Mouse (Mus musculus) lung, adult 2 months (tissue): Measurements from ENCODE around the gene Fdps.

Experiments
- CTCF ChIP-seq: fragments of 200-500 bp; IDR thresholded peaks from 2 replicates; pipeline ENCODE4 v1.5.1; 2011; ENCODE audit warnings: mild to moderate bottlenecking, low read length, control low read depth; ENCODE audit not compliant: insufficient read depth
- POLR2A ChIP-seq: fragments of 200-500 bp; IDR thresholded peaks from 2 replicates; pipeline ENCODE4 v1.6.1; 2011; ENCODE audit warnings: low read depth, mild to moderate bottlenecking, control low read depth, low read length, borderline replicate concordance; ENCODE audit errors: extremely low read depth

DNA sequence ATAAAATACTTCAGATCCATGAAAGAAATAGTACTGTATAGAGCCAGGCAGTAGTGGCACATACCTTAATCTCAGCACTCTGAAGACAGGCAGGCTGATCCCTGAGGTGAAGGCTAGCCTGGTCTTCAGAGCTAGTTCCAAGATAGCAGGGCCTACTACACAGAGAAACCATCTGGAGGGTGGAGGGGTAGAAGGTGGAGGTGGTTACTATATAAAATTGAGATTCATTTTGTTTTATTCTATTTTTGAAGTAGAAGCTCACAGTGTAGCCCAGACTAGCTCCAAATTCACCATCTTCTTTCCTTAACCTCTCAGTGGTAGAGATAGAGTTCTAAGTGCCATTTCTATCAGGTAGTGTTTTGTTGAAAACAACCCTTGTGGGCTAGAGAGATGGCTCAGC lies 34.5 kb downstream of the Fdps start:
- TF ChIP-seq POLR2A (no peak), CTCF (no peak)
